Mouse (Mus musculus) MEL (cell line): ENCODE data around the gene Leng8. TPM values are rescaled to one million over a fixed set of nuclear protein-coding genes. Genes with fewer than 3 reads are reported as not detected.

Experiments
- DNase-seq: peaks from one replicate; pipeline ENCODE4 v3.0.0; 2011; ENCODE audit warnings: low read depth, low spot score
- H3K27ac ChIP-seq: 2 replicates; pipeline ENCODE4 v1.5.1; 2012; ENCODE audit warnings: low read depth, mild to moderate bottlenecking, control low read depth, low read length, moderate library complexity; ENCODE audit not compliant: control insufficient read depth
- H3K27me3 ChIP-seq, 2 experiments: fragments of 150-350 bp in 1 of 2; sonication (generic) in 1 of 2; 2 replicates each; pipeline ENCODE4 v1.6.1; 2012; ENCODE audit warnings: low read length in 2 of 2, mild to moderate bottlenecking in 2 of 2, improper control_type of control experiment in 1 of 2, moderate library complexity in 1 of 2; ENCODE audit not compliant: insufficient read depth in 2 of 2, control insufficient read depth in 1 of 2
- H3K36me3 ChIP-seq, 2 experiments: 2 replicates each; pipeline ENCODE4 v1.6.1; 2012 to 2014; ENCODE audit warnings: low read length in 2 of 2, improper control_type of control experiment in 1 of 2, inconsistent platforms in 1 of 2, mild to moderate bottlenecking in 1 of 2; ENCODE audit not compliant: insufficient read depth in 2 of 2, control insufficient read depth in 1 of 2
- H3K4me1 ChIP-seq, 2 experiments: fragments of 150-350 bp in 1 of 2; sonication (generic) in 1 of 2; 2 replicates each; pipeline ENCODE4 v1.6.1; 2012; ENCODE audit warnings: low read length in 2 of 2, improper control_type of control experiment in 1 of 2, mild to moderate bottlenecking in 1 of 2; ENCODE audit not compliant: insufficient read depth in 2 of 2, control insufficient read depth in 1 of 2
- H3K4me3 ChIP-seq, 2 experiments: fragments of 150-350 bp in 1 of 2; sonication (generic) in 1 of 2; 2 replicates each; pipeline ENCODE4 v1.5.1; 2012; ENCODE audit warnings: low read depth in 2 of 2, low read length in 2 of 2, mild to moderate bottlenecking in 2 of 2, moderate library complexity in 2 of 2, control low read depth in 1 of 2, improper control_type of control experiment in 1 of 2; ENCODE audit not compliant: control insufficient read depth in 1 of 2, insufficient read depth in 1 of 2
- H3K79me2 ChIP-seq: 2 replicates; pipeline ENCODE4 v1.6.1; 2012; ENCODE audit warnings: mild to moderate bottlenecking, low read length, moderate library complexity; ENCODE audit not compliant: control insufficient read depth, poor library complexity, insufficient read depth
- H3K9ac ChIP-seq: 2 replicates; pipeline ENCODE4 v1.6.1; 2012; ENCODE audit warnings: low read depth, mild to moderate bottlenecking, control low read depth, low read length, moderate library complexity; ENCODE audit not compliant: control insufficient read depth, poor library complexity, severe bottlenecking
- H3K9me3 ChIP-seq: fragments of 150-350 bp; sonication (generic); replicated peaks from 2 replicates; pipeline ENCODE4 v1.6.1; 2012; ENCODE audit warnings: mild to moderate bottlenecking, low read length, improper control_type of control experiment, moderate library complexity; ENCODE audit not compliant: insufficient read depth
- BHLHE40 ChIP-seq: IDR thresholded peaks from 2 replicates; pipeline ENCODE4 v1.6.1; 2012; ENCODE audit warnings: low read depth, mild to moderate bottlenecking, inconsistent platforms, low read length, improper control_type of control experiment, borderline replicate concordance
- CHD2 ChIP-seq: IDR thresholded peaks from 2 replicates; pipeline ENCODE4 v1.6.1; 2011; ENCODE audit warnings: low read length, improper control_type of control experiment
- CTCF ChIP-seq, 3 experiments: IDR thresholded peaks in 2 of 3; conservative IDR thresholded peaks in 1 of 3; 2 replicates each; pipeline ENCODE4 v1.5.1; 2011 to 2012; ENCODE audit warnings: low read length in 3 of 3, low read depth in 2 of 3, mild to moderate bottlenecking in 2 of 3, improper control_type of control experiment in 1 of 3, inconsistent platforms in 1 of 3, mixed read lengths in 1 of 3, moderate library complexity in 1 of 3; ENCODE audit not compliant: control insufficient read depth in 1 of 3, insufficient read depth in 1 of 3, poor library complexity in 1 of 3, severe bottlenecking in 1 of 3
- EP300 ChIP-seq, 2 experiments: IDR thresholded peaks; 2 replicates each; pipeline ENCODE4 v1.6.1; 2011; ENCODE audit warnings: improper control_type of control experiment in 2 of 2, low read length in 2 of 2, low read depth in 1 of 2, mild to moderate bottlenecking in 1 of 2
- ETS1 ChIP-seq: IDR thresholded peaks from 2 replicates; pipeline ENCODE4 v1.6.1; 2012; ENCODE audit warnings: low read depth, mild to moderate bottlenecking, inconsistent platforms, low read length, improper control_type of control experiment, moderate library complexity
- GABPA ChIP-seq: IDR thresholded peaks from 2 replicates; pipeline ENCODE4 v1.6.1; 2012; ENCODE audit warnings: low read depth, mild to moderate bottlenecking, inconsistent platforms, low read length, improper control_type of control experiment, moderate library complexity
- KAT2A ChIP-seq: conservative IDR thresholded peaks from 2 replicates; pipeline ENCODE4 v1.6.1; 2012; ENCODE audit warnings: low read depth, low read length, improper control_type of control experiment, inconsistent platforms
- MAFK ChIP-seq: IDR thresholded peaks from 2 replicates; pipeline ENCODE4 v1.6.1; 2011; ENCODE audit warnings: low read depth, mild to moderate bottlenecking, low read length, improper control_type of control experiment, borderline replicate concordance
- MAZ ChIP-seq: IDR thresholded peaks from 2 replicates; pipeline ENCODE4 v1.6.1; 2012; ENCODE audit warnings: low read depth, mild to moderate bottlenecking, inconsistent platforms, low read length, improper control_type of control experiment
- MXI1 ChIP-seq: IDR thresholded peaks from 2 replicates; pipeline ENCODE4 v1.6.1; 2011; ENCODE audit warnings: mild to moderate bottlenecking, low read depth, low read length, improper control_type of control experiment
- MYB ChIP-seq: IDR thresholded peaks from 2 replicates; pipeline ENCODE4 v1.6.1; 2011; ENCODE audit warnings: mild to moderate bottlenecking, low read depth, low read length, improper control_type of control experiment
- NELFE ChIP-seq: IDR thresholded peaks from 2 replicates; pipeline ENCODE4 v1.6.1; 2011; ENCODE audit warnings: low read depth, low read length, improper control_type of control experiment
- POLR2AphosphoS5 ChIP-seq: IDR thresholded peaks from 2 replicates; pipeline ENCODE4 v1.6.1; 2012; ENCODE audit warnings: low read depth, borderline replicate concordance, mild to moderate bottlenecking, inconsistent platforms, low read length, moderate library complexity, mixed read lengths
- RAD21 ChIP-seq: IDR thresholded peaks from 2 replicates; pipeline ENCODE4 v1.6.1; 2011; ENCODE audit warnings: mild to moderate bottlenecking, low read depth, low read length, improper control_type of control experiment
- RCOR1 ChIP-seq: IDR thresholded peaks from 2 replicates; pipeline ENCODE4 v1.6.1; 2012; ENCODE audit warnings: low read depth, mild to moderate bottlenecking, inconsistent platforms, low read length, improper control_type of control experiment
- SMC3 ChIP-seq: IDR thresholded peaks from 2 replicates; pipeline ENCODE4 v1.6.1; 2011; ENCODE audit warnings: low read depth, low read length, improper control_type of control experiment
- TBP ChIP-seq: IDR thresholded peaks from 2 replicates; pipeline ENCODE4 v1.8.0; 2011; ENCODE audit warnings: low read depth, low read length, improper control_type of control experiment
- UBTF ChIP-seq: IDR thresholded peaks from 2 replicates; pipeline ENCODE4 v1.6.1; 2012; ENCODE audit warnings: low read depth, mild to moderate bottlenecking, inconsistent platforms, low read length, improper control_type of control experiment, moderate library complexity, borderline replicate concordance; ENCODE audit not compliant: insufficient read depth
- ZC3H11A ChIP-seq: IDR thresholded peaks from 2 replicates; pipeline ENCODE4 v1.6.1; 2012; ENCODE audit warnings: low read depth, mild to moderate bottlenecking, inconsistent platforms, low read length, improper control_type of control experiment
- ZKSCAN1 ChIP-seq: IDR thresholded peaks from 2 replicates; pipeline ENCODE4 v1.6.1; 2012; ENCODE audit warnings: low read depth, mild to moderate bottlenecking, inconsistent platforms, low read length, improper control_type of control experiment, moderate library complexity
- ZMIZ1 ChIP-seq: IDR thresholded peaks from 2 replicates; pipeline ENCODE4 v1.6.1; 2012; ENCODE audit warnings: low read depth, mild to moderate bottlenecking, inconsistent platforms, low read length, improper control_type of control experiment, moderate library complexity
- ZNF384 ChIP-seq: IDR thresholded peaks from 2 replicates; pipeline ENCODE4 v1.6.1; 2012; ENCODE audit warnings: low read depth, mild to moderate bottlenecking, inconsistent platforms, low read length, improper control_type of control experiment
- polyA plus RNA-seq, 2 experiments: library from polyadenylated mRNA; stranded (reverse) in 1 of 2; unstranded in 1 of 2; fragments of >175 nt in 1 of 2; fragments of >200 nt in 1 of 2; gene quantifications; 2 replicates each; pipeline versions ENCODE4 v1.2.1 to v1.2.4; 2012; ENCODE audit warnings: low replicate concordance in 2 of 2, low read depth in 1 of 2; ENCODE audit not compliant: insufficient read length in 2 of 2, insufficient read depth in 1 of 2, missing spikeins in 1 of 2
- total RNA-seq: library from RNA; depleted of rRNA; stranded (reverse); fragments of 300-350 nt; gene quantifications from 2 replicates; pipeline ENCODE4 v1.2.3, GENCODE M21; 2012

Gene Leng8
- total and polyA plus RNA-seq, 3 experiments, result 28.2 to 89.9 TPM; not detected in 1

DNA sequence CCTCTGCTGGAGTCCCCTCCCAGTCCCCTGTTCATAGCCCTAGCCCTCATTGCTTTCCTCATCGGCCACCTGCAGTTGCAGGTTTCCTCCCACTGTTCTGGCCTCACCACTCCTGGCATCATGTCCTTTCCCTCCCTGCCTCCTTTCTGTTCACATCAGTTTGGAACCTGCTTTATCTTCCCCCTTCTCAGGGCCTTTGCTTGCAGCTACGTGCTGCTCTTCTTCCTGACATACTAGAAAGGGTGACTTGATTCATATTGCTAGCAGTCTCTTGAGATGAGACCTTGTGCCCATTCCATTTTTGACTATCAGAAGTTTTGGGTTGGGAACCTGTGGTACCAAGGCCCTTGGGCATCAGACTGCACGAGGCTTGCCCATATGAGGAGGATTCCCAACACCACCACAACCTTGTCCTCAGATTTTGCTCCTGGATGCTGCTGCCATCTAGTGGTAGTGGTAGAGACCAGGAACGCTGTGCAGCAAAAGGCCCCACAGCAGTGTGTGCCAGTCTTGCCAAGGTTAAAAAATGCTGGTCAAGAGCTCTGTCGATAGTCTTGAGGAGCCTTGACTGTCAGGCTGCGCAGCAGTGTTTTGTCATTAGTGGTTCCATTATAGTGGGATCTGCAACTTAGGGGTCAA lies 8.8 kb downstream of the Leng8 start:
- no peak overlapping the region for H3K27ac ChIP-seq
- no peaks in the 10 kb centered on the region for H3K9me3 ChIP-seq
- peak; percentile 59 for TF ChIP-seq SMC3
- no peak for TF ChIP-seq POLR2AphosphoS5
- TF ChIP-seq MAFK, result no peak
- peak; percentile 74 to 90 (median 76) for TF ChIP-seq CTCF (IDR thresholded peaks at IDR 0.05 in 2 of 3, conservative IDR thresholded peaks at IDR 0.05 in 1 of 3; ENCODE audit: control insufficient read depth in 1 of 3, insufficient read depth in 1 of 3, low read depth in 2 of 3, low read length in 3 of 3, poor library complexity in 1 of 3, severe bottlenecking in 1 of 3)
- peak; percentile 51 for TF ChIP-seq RAD21
- no peak for TF ChIP-seq ZMIZ1
- no peak for TF ChIP-seq ETS1
- H3K4me3 ChIP-seq, result no peak overlapping the region
- H3K27me3 ChIP-seq, result no peaks in the 10 kb centered on the region
- H3K79me2 ChIP-seq, result peaks cover 4% of the 10 kb centered on the region; the same call in 1 of the 2 replicates
- H3K4me1 ChIP-seq, result peaks cover 0 to 5% of the 10 kb centered on the region in 2 experiments; a peak in 1 of 4 replicates
- H3K36me3 ChIP-seq, result peaks cover 3 to 5% of the 10 kb centered on the region in 2 experiments; a peak in 2 of 4 replicates
- peak; percentile 62 for DNase-seq
- H3K9ac ChIP-seq, result no peak overlapping the region

DNA sequence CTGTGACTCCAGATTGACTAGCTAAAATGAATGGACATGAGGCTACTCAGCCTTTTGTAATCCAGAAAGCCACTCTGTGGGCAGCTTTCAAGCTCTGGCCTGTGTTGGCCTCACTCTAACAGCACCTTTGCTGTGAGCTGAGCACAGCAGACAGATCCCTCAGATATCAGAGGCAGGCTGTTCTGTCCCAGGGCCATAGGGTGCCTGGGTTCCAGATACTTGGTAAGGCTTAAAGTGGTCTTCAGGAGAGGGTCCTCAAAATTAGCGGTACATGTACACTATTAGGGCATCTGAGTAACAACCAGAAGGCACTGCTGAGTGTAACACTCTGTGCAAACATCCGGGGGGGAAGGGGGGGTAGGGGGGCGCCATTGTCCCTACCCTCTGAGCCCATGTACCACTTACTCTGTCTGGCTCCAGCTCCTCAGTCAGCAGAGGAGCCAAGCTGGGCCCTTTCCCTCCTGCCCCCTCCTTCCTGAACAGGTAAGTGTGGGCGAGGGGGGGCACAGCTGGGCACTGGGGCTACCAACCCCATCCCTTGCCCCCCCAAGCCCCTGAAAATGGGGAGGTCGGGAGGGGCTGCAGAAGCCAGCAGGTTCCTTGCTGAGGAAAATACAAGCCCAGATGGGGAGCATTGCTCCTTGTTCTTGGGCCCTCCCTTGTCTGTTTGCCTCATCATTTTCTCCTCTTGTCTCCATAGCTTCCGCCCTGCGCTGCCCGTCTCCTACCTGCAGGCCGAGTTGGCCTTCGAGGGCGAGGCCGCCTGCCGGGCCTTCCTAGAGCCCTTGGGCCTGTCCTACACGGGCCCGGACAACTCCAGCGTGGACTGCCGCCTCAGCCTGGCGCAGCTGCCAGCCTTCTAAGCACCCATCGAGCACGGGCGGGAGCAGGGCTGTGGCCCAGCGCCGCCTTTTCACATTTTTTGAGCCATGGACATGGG lies 9.7 kb downstream of the Leng8 start:
- Histone ChIP-seq H3K79me2 (peaks cover 4% of the 10 kb centered on the region; the same call in 1 of the 2 replicates), H3K27me3 (no peaks in the 10 kb centered on the region), H3K9me3 (no peaks in the 10 kb centered on the region), H3K36me3 (peaks cover 3 to 4% of the 10 kb centered on the region in 2 experiments; a peak in 2 of 4 replicates), H3K4me3 (no peak overlapping the region), H3K27ac (no peak overlapping the region), H3K9ac (no peak overlapping the region), H3K4me1 (peaks cover 0 to 9% of the 10 kb centered on the region in 2 experiments; a peak in 1 of 4 replicates)
- TF ChIP-seq TBP (no peak), ZNF384 (no peak), RAD21 (no peak), ZC3H11A (no peak), NELFE (no peak), UBTF (no peak), KAT2A (no peak), MYB (no peak), GABPA (no peak), BHLHE40 (no peak), RCOR1 (no peak), EP300 (IDR thresholded peaks at IDR 0.05; ENCODE audit: low read depth in 1 of 2, low read length in 2 of 2) (no peak), MXI1 (no peak), MAZ (no peak), ZKSCAN1 (no peak), CHD2 (no peak)
- no peak for DNase-seq
